Mouse (Mus musculus) gastrocnemius, adult 18-20 months (tissue): Measurements from ENCODE around the gene 1700015G11Rik. TPM values are rescaled to one million over a fixed set of nuclear protein-coding genes. Genes with fewer than 3 reads are reported as not detected.

Experiments
- DNase-seq: peaks from one replicate; pipeline ENCODE4 v3.0.0; 2021; ENCODE audit warnings: low spot score
- total RNA-seq, 2 experiments: library from RNA; stranded (reverse); gene quantifications; 2 replicates each; pipeline ENCODE4 v1.2.3; 2021

Gene 1700015G11Rik
- total RNA-seq, 2 experiments from 2014 or later: not detected

- DNase-seq: no peak
These were observed 46.1 kb downstream of the 1700015G11Rik start for GRCm38 (mm10) chr7:51969379-51969778.

GRCm38 (mm10) chr7:51967581-51967980, 47.9 kb downstream of the 1700015G11Rik start:
- no peak for DNase-seq

GRCm38 (mm10) chr7:51964681-51965080, 50.8 kb downstream of the 1700015G11Rik start:
- DNase-seq: no peak

- no peak for DNase-seq
These were observed 53.1 kb downstream of the 1700015G11Rik start for GRCm38 (mm10) chr7:51962219-51962952.

Other genes with a start within 250 kb of the 1700015G11Rik start
- 1 to 10 TPM; 3.5 to 4.7 TPM for gene Gas2, start 153.7 kb downstream of the 1700015G11Rik start, total RNA-seq
- 1 to 10 TPM; 1.1 to 1.3 TPM for gene Fancf, start 153.5 kb downstream of the 1700015G11Rik start, total RNA-seq
- gene Svip, start 9.7 kb downstream of the 1700015G11Rik start, total RNA-seq: 10 to 100 TPM; 21.0 to 24.2 TPM